Mouse (Mus musculus) kidney, adult 2 months (tissue): ENCODE measurements around the gene Bex3. TPM values are rescaled to one million over a fixed set of nuclear protein-coding genes. Genes with fewer than 3 reads are reported as not detected.
A peak's percentile ranks its signal among the peaks of the same experiment; 100 is the strongest.

Experiments used
- DNase-seq: peaks from one replicate; pipeline ENCODE4 v3.0.0; 2021
- H3K27ac ChIP-seq: fragments of 200-500 bp; 2 replicates; pipeline ENCODE4 v1.5.1; 2012; ENCODE audit warnings: low read depth, low read length, control low read depth, inconsistent platforms; ENCODE audit not compliant: insufficient read depth
- H3K27me3 ChIP-seq: fragments of 200-500 bp; replicated peaks from 2 replicates; pipeline ENCODE4 v1.6.1; 2012; ENCODE audit warnings: mild to moderate bottlenecking, moderate library complexity, low read length, inconsistent platforms; ENCODE audit not compliant: control insufficient read depth, insufficient read depth
- H3K36me3 ChIP-seq: fragments of 200-500 bp; 2 replicates; pipeline ENCODE4 v1.6.1; 2012; ENCODE audit warnings: mild to moderate bottlenecking, moderate library complexity, low read length, inconsistent platforms; ENCODE audit not compliant: control insufficient read depth, insufficient read depth
- H3K4me1 ChIP-seq: fragments of 200-500 bp; 2 replicates; pipeline ENCODE4 v1.6.1; 2011; ENCODE audit warnings: low read length; ENCODE audit not compliant: control insufficient read depth, insufficient read depth
- H3K4me3 ChIP-seq: fragments of 200-500 bp; 2 replicates; pipeline ENCODE4 v1.5.1; 2011; ENCODE audit warnings: mild to moderate bottlenecking, low read depth, low read length, control low read depth; ENCODE audit not compliant: insufficient read depth
- CTCF ChIP-seq: fragments of 200-500 bp; conservative IDR thresholded peaks from 2 replicates; pipeline ENCODE4 v1.5.1; 2011; ENCODE audit warnings: low read depth, mild to moderate bottlenecking, control low read depth, low read length, moderate library complexity, mixed read lengths; ENCODE audit not compliant: insufficient read depth, insufficient read length
- POLR2A ChIP-seq: fragments of 200-500 bp; IDR thresholded peaks from one replicate; pipeline ENCODE4 v1.6.1; 2011; ENCODE audit warnings: low read depth, low read length, control low read depth
- WGBS: fragments of 180-500 bp; shearing (Covaris S2); methylation state at CpG from one replicate; pipeline ENCODE4 v1.1.7; 2018; 5-methylcytosine and 5-hydroxymethylcytosine counted together
- polyA plus RNA-seq: library from polyadenylated mRNA; depleted of rRNA; stranded (reverse); fragments of >200 nt; gene quantifications from 2 replicates; pipeline ENCODE4 v1.2.3, GENCODE M21; 2012

Bex3 gene
- polyA plus RNA-seq, 1 experiment: 51.1 TPM

DNA sequence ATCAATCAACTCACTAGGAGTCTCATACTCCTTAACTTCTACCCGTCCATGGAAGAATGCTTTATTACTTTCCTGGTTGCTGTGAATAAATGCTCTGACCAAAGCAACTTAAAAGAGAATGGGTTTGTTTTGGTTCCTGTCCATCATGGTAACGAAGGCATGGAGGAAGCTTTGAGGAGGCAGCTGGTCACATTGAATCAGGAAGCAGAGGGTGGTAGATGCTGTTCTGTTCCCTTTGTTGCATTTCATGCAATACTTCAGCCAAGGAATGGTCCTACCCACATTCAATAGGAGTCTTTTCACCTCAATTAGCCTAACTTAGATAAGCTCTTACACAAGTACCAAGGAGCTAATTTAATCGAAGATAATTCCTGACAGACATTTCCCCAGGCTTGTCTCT lies 5.3 kb downstream of the Bex3 start:
- no peaks in the 10 kb centered on the region for H3K4me1 ChIP-seq
- no peak for DNase-seq
- WGBS: 53% methylated on average over 3 of the region's 3 CpGs
- TF ChIP-seq CTCF: no peak
- TF ChIP-seq POLR2A: no peak
- H3K4me3 ChIP-seq: no peak overlapping the region
- H3K27me3 ChIP-seq: no peaks in the 10 kb centered on the region
- no peaks in the 10 kb centered on the region for H3K36me3 ChIP-seq
- no peak overlapping the region for H3K27ac ChIP-seq

DNA sequence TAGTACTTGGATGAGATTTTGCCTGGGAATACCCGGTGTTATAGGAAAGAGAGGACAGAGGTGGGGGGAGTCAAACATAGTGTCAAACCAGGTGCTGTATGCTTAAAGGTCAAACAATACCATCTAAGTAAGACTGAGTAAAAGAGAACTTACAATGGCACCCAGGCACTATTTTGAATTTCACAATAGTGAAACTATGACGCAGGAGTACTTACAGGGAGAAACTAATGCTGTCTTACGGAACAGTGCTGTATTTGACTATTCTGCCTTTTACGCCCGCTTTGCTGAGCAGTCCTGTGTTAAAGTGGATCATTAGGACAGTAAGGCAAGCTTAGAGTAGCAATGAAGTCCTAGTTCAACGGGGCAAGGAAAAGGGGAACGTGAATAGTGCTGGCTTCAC lies 7.5 kb downstream of the Bex3 start:
- Histone ChIP-seq H3K27ac (no peak overlapping the region), H3K4me3 (no peak overlapping the region), H3K4me1 (no peaks in the 10 kb centered on the region), H3K36me3 (no peaks in the 10 kb centered on the region), H3K27me3 (no peaks in the 10 kb centered on the region)
- DNase-seq: no peak
- WGBS: 88% methylated on average over 7 of the region's 7 CpGs
- no peak for TF ChIP-seq POLR2A
- TF ChIP-seq CTCF: no peak

DNA sequence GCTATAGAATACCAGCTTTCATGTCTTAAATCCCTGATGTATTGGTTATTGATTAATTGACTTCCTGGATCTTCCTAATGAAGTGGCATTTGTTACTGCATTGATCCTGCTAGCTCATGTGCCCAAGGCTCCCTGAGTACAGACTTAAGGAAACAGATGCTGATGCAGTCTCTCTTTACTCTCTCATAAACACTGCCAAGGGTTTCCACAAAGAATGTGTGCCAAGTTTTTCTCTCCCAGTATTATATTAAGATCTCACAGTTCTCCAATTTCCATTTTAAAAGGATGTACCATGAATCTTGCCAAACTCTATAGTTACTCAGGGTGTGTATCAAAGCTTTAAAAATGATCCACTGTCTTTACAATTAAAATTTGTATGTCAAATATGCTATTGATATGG lies 8.3 kb downstream of the Bex3 start:
- TF ChIP-seq POLR2A (no peak), CTCF (no peak)
- Histone ChIP-seq H3K27ac (no peak overlapping the region), H3K4me1 (no peaks in the 10 kb centered on the region), H3K4me3 (no peak overlapping the region), H3K27me3 (no peaks in the 10 kb centered on the region), H3K36me3 (no peaks in the 10 kb centered on the region)
- no peak for DNase-seq

DNA sequence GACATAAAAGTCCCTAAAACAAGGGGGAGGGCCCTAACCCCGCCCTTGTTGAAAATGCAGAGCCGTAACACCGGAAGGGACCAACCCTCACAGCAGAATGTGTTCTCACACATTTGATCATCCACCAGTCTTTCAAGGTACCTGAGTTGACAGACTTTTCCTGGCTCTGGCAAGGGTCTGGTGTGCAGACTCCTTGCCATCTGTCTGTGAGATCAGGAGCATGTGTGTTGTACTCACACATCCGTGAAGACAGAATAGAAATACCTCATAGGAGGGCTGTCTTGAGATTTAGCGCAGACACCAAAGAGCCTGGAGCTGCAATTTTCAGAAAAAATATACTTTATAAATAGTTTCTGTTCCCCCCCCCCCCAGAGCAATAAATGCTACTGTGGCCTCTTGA lies 9.4 kb downstream of the Bex3 start:
- H3K27me3 ChIP-seq: no peaks in the 10 kb centered on the region
- TF ChIP-seq POLR2A: no peak
- no peak overlapping the region for H3K4me3 ChIP-seq
- 91% methylated on average over 5 of the region's 5 CpGs for WGBS
- no peaks in the 10 kb centered on the region for H3K36me3 ChIP-seq
- DNase-seq: no peak
- H3K4me1 ChIP-seq: no peaks in the 10 kb centered on the region
- no peak overlapping the region for H3K27ac ChIP-seq

GRCm38 (mm10) chrX:136290817-136291281 lies 20.8 kb downstream of the Bex3 start:
- no peak for DNase-seq
- no peak overlapping the region for H3K4me3 ChIP-seq
- 14% methylated on average over 8 of the region's 8 CpGs for WGBS

GRCm38 (mm10) chrX:136304295-136304694 lies 34.2 kb downstream of the Bex3 start:
- Histone ChIP-seq H3K4me1 (no peaks in the 10 kb centered on the region), H3K27ac (no peak overlapping the region), H3K36me3 (no peaks in the 10 kb centered on the region), H3K27me3 (no peaks in the 10 kb centered on the region), H3K4me3 (no peak overlapping the region)
- TF ChIP-seq CTCF (peak; percentile 32), POLR2A (no peak)
- DNase-seq: peak; percentile 31

More at GRCm38 (mm10) chrX:136290817-136291281, 20.8 kb downstream of the Bex3 start:
- Histone ChIP-seq H3K27me3 (no peaks in the 10 kb centered on the region), H3K27ac (no peak overlapping the region), H3K36me3 (no peaks in the 10 kb centered on the region), H3K4me1 (no peaks in the 10 kb centered on the region)
- no peak for TF ChIP-seq CTCF
- no peak for TF ChIP-seq POLR2A

DNA sequence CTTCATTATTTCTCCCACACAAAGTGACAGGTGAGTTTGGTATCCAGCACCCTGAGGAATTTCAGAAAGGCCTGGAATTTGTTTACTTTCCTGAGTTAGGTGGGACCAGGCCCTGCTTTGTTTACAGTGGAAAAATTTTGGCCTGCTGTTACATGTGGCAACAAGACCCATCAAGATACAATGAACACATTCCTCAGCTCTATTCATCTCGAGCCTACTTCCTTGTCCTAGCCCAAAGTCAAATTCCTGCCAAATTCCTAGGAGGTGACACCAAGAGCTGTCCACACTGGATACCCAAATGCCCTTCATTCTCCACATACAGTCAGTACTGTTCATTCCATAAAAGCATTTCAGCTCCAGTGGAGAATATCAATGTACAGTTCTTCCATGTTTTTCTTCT lies 36.1 kb downstream of the Bex3 start:
- H3K36me3 ChIP-seq: no peaks in the 10 kb centered on the region
- DNase-seq: peak; percentile 0
- TF ChIP-seq POLR2A (no peak), CTCF (no peak)
- H3K27ac ChIP-seq: no peak overlapping the region
- no peaks in the 10 kb centered on the region for H3K4me1 ChIP-seq
- H3K27me3 ChIP-seq: no peaks in the 10 kb centered on the region
- no peak overlapping the region for H3K4me3 ChIP-seq
- WGBS: 32% methylated on average over 1 of the region's 1 CpGs

DNA sequence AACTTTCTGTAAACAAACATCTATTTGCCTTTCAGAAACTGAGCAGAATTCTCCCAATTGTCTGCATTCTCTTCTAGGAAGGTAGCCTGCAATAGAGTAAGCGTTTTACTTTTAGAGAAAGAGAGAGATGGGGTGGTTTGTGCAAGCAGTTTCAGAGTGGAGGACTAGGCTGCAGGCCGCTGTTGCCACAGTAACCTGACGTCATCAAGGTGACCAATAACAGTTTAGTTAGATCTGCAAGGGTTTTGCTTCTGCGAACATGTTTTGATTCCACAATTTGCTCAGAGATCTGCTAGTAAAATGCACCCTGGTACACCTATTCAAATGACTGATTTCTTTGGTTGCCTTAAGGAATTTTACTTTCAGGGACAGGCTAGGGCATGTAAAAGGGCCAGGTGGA lies 43.2 kb downstream of the Bex3 start:
- no peak for TF ChIP-seq POLR2A
- no peak for TF ChIP-seq CTCF
- DNase-seq: peak; percentile 7
- WGBS: 39% methylated on average over 4 of the region's 4 CpGs
- Histone ChIP-seq H3K4me1 (no peaks in the 10 kb centered on the region), H3K27me3 (no peaks in the 10 kb centered on the region), H3K36me3 (no peaks in the 10 kb centered on the region), H3K4me3 (no peak overlapping the region), H3K27ac (no peak overlapping the region)
